ENCODE assay signal across 8 mouse cellular contexts in the genomic region with DNA sequence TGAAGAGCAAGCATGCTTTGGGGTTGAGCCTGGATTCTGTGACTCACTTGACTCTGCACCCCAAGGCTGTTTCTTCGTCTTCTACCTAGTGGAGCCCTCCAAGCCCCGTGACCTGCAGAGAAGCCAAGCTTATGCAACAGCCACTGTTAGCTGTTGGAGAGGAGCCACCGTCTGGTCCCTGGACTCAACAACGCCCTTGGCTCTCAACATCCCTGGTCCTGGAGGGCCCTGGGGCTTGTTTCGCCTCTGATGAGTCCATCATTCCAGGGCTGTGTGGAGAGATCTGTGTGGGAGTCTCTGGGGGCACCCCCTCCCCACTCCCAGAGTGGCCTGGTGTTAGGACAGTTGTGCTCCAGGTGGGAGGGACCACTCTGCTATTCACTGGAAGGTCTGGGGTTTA.
DNase-seq lines count a peak whose midpoint lies in the region; ATAC-seq lines count a peak whose summit lies in the region.

No protein-coding gene starts in this region.

- DNase-seq in cerebellum, adult 9-11 months, result peak; percentile 13
- DNase-seq in cerebellum, adult 11-12 months, result no peak
- peak; percentile 13 to 27 for DNase-seq in kidney, adult 8-10 months
- DNase-seq in lung, postnatal 14 days, result peak; percentile 71
- DNase-seq in urinary bladder, postnatal 14 days (ENCODE audit: low spot score), result peak; percentile 84
- no peak for DNase-seq in embryo, embryonic 10 days (ENCODE audit: low spot score)

- peak; percentile 63 for ATAC-seq in frontal cortex, adult (ENCODE audit: low TSS enrichment)
- no peak for ATAC-seq in cerebellum, adult (ENCODE audit: insufficient number of reproducible peaks, low FRiP score, low TSS enrichment)

Comparison
In these comparisons a context has a peak if more than half of its experiments do, and no peak if none do; other contexts are left out.
1. DNase-seq: peak in cerebellum, adult 9-11 months (single experiment), kidney, adult 8-10 months (2 of 2), lung, postnatal 14 days (single experiment) and urinary bladder, postnatal 14 days (single experiment); none in cerebellum, adult 11-12 months (single experiment) and embryo, embryonic 10 days (single experiment).